Mouse (Mus musculus): ENCODE results near the gene Ube2n.

- TF ChIP-seq CTCF (conservative IDR thresholded peaks at IDR 0.05; ENCODE audit: low read length) (no peak), NANOG (IDR thresholded peaks at IDR 0.05; ENCODE audit: borderline replicate concordance, low read length) (no peak), POU5F1 (IDR thresholded peaks at IDR 0.05; ENCODE audit: borderline replicate concordance, low read length) (no peak)
These were observed 2.3 kb upstream of the Ube2n start for GRCm38 (mm10) chr10:95512635-95513034.

Data from E14TG2a.4 (cell line).